Comparison of ENCODE assay signal across 9 mouse cellular contexts in genomic region chr3:89102495-89103290, GRCm38 (mm10). TPM values are rescaled to one million over a fixed set of nuclear protein-coding genes. Genes with fewer than 3 reads are reported as not detected.
DNase-seq lines count a peak whose midpoint lies in the region; ATAC-seq and TF ChIP-seq lines count a peak whose summit lies in the region.
"Had no signal": no experiment of that assay in that cellular context is flagged by ENCODE, and none has a peak within 500 bp of the region (broad histone marks: within the 10 kb centered on the region; RNA-seq: fewer than 3 reads in every experiment).

No protein-coding gene starts in this region.

- H3K36me3 ChIP-seq in lung, postnatal 0 days (ENCODE audit: insufficient read depth, low read length): no peaks in the 10 kb centered on the region
- H3K36me3 ChIP-seq in forebrain, embryonic 16.5 days (ENCODE audit: control insufficient read depth, insufficient read depth): peaks cover 4% of the 10 kb centered on the region; the same call in 1 of the 2 replicates
- H3K36me3 ChIP-seq in liver, embryonic 13.5 days: peaks cover 22% of the 10 kb centered on the region
- H3K36me3 ChIP-seq in stomach, postnatal 0 days (ENCODE audit: control insufficient read depth, insufficient read depth, low read length): peaks cover 7% of the 10 kb centered on the region; the same call in 1 of the 2 replicates

- ATAC-seq in lung, postnatal 0 days: no peak
- ATAC-seq in forebrain, embryonic 16.5 days: no peak
- ATAC-seq in liver, embryonic 13.5 days (ENCODE audit: low read depth): no peak
- no peak for ATAC-seq in stomach, postnatal 0 days (ENCODE audit: low FRiP score, low TSS enrichment)

- H3K9me3 ChIP-seq in lung, postnatal 0 days (ENCODE audit: low read length): no peaks in the 10 kb centered on the region
- no peaks in the 10 kb centered on the region for H3K9me3 ChIP-seq in forebrain, embryonic 16.5 days (ENCODE audit: control insufficient read depth, low read length)
- H3K9me3 ChIP-seq in liver, embryonic 13.5 days (replicated peaks): no peaks in the 10 kb centered on the region
- H3K9me3 ChIP-seq in stomach, postnatal 0 days (ENCODE audit: control insufficient read depth, low read length): no peaks in the 10 kb centered on the region

- TF ChIP-seq CTCF in lung, postnatal 0 days (IDR thresholded peaks at IDR 0.05): no peak
- no peak for TF ChIP-seq CTCF in stomach, postnatal 0 days (IDR thresholded peaks at IDR 0.05; ENCODE audit: low read depth)

- peak overlapping the region; percentile 91; the same call in 1 of the 2 replicates for H3K4me2 ChIP-seq in lung, postnatal 0 days (replicated peaks; ENCODE audit: low read depth, low read length)
- peak overlapping the region; percentile 53 for H3K4me2 ChIP-seq in forebrain, embryonic 16.5 days (ENCODE audit: low read length)
- peak overlapping the region; percentile 68 for H3K4me2 ChIP-seq in liver, embryonic 13.5 days
- peak overlapping the region; percentile 44 for H3K4me2 ChIP-seq in stomach, postnatal 0 days (replicated peaks; ENCODE audit: low read depth)

- H3K4me1 ChIP-seq in lung, postnatal 0 days (ENCODE audit: insufficient read depth, low read depth, low read length): peaks cover 4% of the 10 kb centered on the region; the same call in 1 of the 2 replicates
- peaks cover 22% of the 10 kb centered on the region for H3K4me1 ChIP-seq in forebrain, embryonic 16.5 days (replicated peaks; ENCODE audit: control insufficient read depth, insufficient read depth, low read length)
- peaks cover 56% of the 10 kb centered on the region for H3K4me1 ChIP-seq in liver, embryonic 13.5 days (replicated peaks)
- H3K4me1 ChIP-seq in stomach, postnatal 0 days (replicated peaks; ENCODE audit: control insufficient read depth, insufficient read depth): peaks cover 2% of the 10 kb centered on the region; the same call in 1 of the 2 replicates

- no peak overlapping the region for H3K27ac ChIP-seq in lung, postnatal 0 days (ENCODE audit: low read length)
- H3K27ac ChIP-seq in forebrain, embryonic 16.5 days (ENCODE audit: low read length): peak overlapping the region; percentile 80
- peak overlapping the region; percentile 85 for H3K27ac ChIP-seq in liver, embryonic 13.5 days
- H3K27ac ChIP-seq in stomach, postnatal 0 days (replicated peaks): peak overlapping the region; percentile 69

- H3K4me3 ChIP-seq in lung, postnatal 0 days (ENCODE audit: low read depth, low read length): no peak overlapping the region
- H3K4me3 ChIP-seq in forebrain, embryonic 16.5 days (replicated peaks; ENCODE audit: low read length): peak overlapping the region; percentile 70
- peak overlapping the region; percentile 55 for H3K4me3 ChIP-seq in liver, embryonic 13.5 days (replicated peaks)
- peak overlapping the region; percentile 60; the same call in 1 of the 2 replicates for H3K4me3 ChIP-seq in stomach, postnatal 0 days (ENCODE audit: low read depth, low read length)

- H3K9ac ChIP-seq in lung, postnatal 0 days (replicated peaks; ENCODE audit: low read depth): no peak overlapping the region
- no peak overlapping the region for H3K9ac ChIP-seq in forebrain, embryonic 16.5 days (replicated peaks; ENCODE audit: low read depth, low read length)
- H3K9ac ChIP-seq in liver, embryonic 13.5 days: peak overlapping the region; percentile 60
- no peak overlapping the region for H3K9ac ChIP-seq in stomach, postnatal 0 days (ENCODE audit: low read length)

- WGBS in lung, postnatal 0 days: 57% methylated on average over 12 of the region's 12 CpGs
- WGBS in forebrain, embryonic 16.5 days: 67% methylated on average over 12 of the region's 12 CpGs
- WGBS in liver, embryonic 13.5 days (ENCODE audit: insufficient replicate concordance): 51% methylated on average over 12 of the region's 12 CpGs
- WGBS in stomach, postnatal 0 days: 48% methylated on average over 12 of the region's 12 CpGs

- TF ChIP-seq EP300 in lung, postnatal 0 days (IDR thresholded peaks at IDR 0.05): no peak
- no peak for TF ChIP-seq EP300 in stomach, postnatal 0 days (optimal IDR thresholded peaks at IDR 0.05)

- no peaks in the 10 kb centered on the region for H3K27me3 ChIP-seq in lung, postnatal 0 days (replicated peaks; ENCODE audit: insufficient read depth, low read length)
- no peaks in the 10 kb centered on the region for H3K27me3 ChIP-seq in forebrain, embryonic 16.5 days (replicated peaks; ENCODE audit: control insufficient read depth, insufficient read depth, low read length)
- no peaks in the 10 kb centered on the region for H3K27me3 ChIP-seq in liver, embryonic 13.5 days
- no peaks in the 10 kb centered on the region for H3K27me3 ChIP-seq in stomach, postnatal 0 days (ENCODE audit: control insufficient read depth, insufficient read depth, low read length)

- DNase-seq in lung, postnatal 0 days (ENCODE audit: low spot score): no peak
- DNase-seq in lung, postnatal 10 days: no peak
- no peak for DNase-seq in liver, embryonic 13.5 days
- DNase-seq in stomach, postnatal 0 days (ENCODE audit: low spot score): no peak
- no peak for DNase-seq in ovary, adult 18-20 months (ENCODE audit: low spot score)
- no peak for DNase-seq in gastrocnemius, postnatal 4 days (ENCODE audit: low spot score in 2 of 2)

RNA-seq across cellular contexts. Expression of gene Fdps, which starts 0.9 kb away (rescaled TPM):
- 185 and 199 TPM in 2 replicates for polyA plus RNA-seq in lung, postnatal 0 days (2015; fragmentation: Nextera tagmentation; extraction: Ambion mirVana)
- 380 and 438 TPM in 2 replicates for polyA plus RNA-seq in forebrain, embryonic 16.5 days (2015; fragmentation: Nextera tagmentation; extraction: Ambion mirVana)
- polyA plus RNA-seq in liver, embryonic 13.5 days (2015; fragmentation: Nextera tagmentation; extraction: Ambion mirVana): 274 and 295 TPM in 2 replicates
- polyA plus RNA-seq in stomach, postnatal 0 days (2015; fragmentation: Nextera tagmentation; extraction: Ambion mirVana): 372 and 379 TPM in 2 replicates
- 10 to 100 TPM; 61.4 to 80.2 TPM for total RNA-seq in gastrocnemius, postnatal 4 days (2021)

RNA-seq across cellular contexts. Expression of gene Gm43738, which starts 1.8 kb away (rescaled TPM):
- polyA plus RNA-seq in lung, postnatal 0 days (2015; fragmentation: Nextera tagmentation; extraction: Ambion mirVana): not detected in 2 replicates
- not detected in 2 replicates for polyA plus RNA-seq in forebrain, embryonic 16.5 days (2015; fragmentation: Nextera tagmentation; extraction: Ambion mirVana)
- polyA plus RNA-seq in liver, embryonic 13.5 days (2015; fragmentation: Nextera tagmentation; extraction: Ambion mirVana): not detected in 2 replicates
- 0.17 TPM in 1 of 2 replicates, not detected in the other for polyA plus RNA-seq in stomach, postnatal 0 days (2015; fragmentation: Nextera tagmentation; extraction: Ambion mirVana)
- total RNA-seq in gastrocnemius, postnatal 4 days (2021): not detected
- total RNA-seq: adrenal gland, adult 18-20 months; gastrocnemius, postnatal 14 days had no signal

RNA-seq across cellular contexts. Expression of gene Rusc1, which starts 9.6 kb away (rescaled TPM):
- polyA plus RNA-seq in lung, postnatal 0 days (2015; fragmentation: Nextera tagmentation; extraction: Ambion mirVana): 16.0 and 17.9 TPM in 2 replicates
- 74.4 and 76.8 TPM in 2 replicates for polyA plus RNA-seq in forebrain, embryonic 16.5 days (2015; fragmentation: Nextera tagmentation; extraction: Ambion mirVana)
- polyA plus RNA-seq in liver, embryonic 13.5 days (2015; fragmentation: Nextera tagmentation; extraction: Ambion mirVana): 5.5 and 5.9 TPM in 2 replicates
- 19.4 and 22.0 TPM in 2 replicates for polyA plus RNA-seq in stomach, postnatal 0 days (2015; fragmentation: Nextera tagmentation; extraction: Ambion mirVana)
- total RNA-seq in gastrocnemius, postnatal 4 days (2021): 10 to 100 TPM; 13.3 to 14.0 TPM

RNA-seq across cellular contexts. Expression of gene Pklr, which starts 33.2 kb away (rescaled TPM):
- polyA plus RNA-seq in lung, postnatal 0 days (2015; fragmentation: Nextera tagmentation; extraction: Ambion mirVana): 0.14 and 0.32 TPM in 2 replicates
- polyA plus RNA-seq in forebrain, embryonic 16.5 days (2015; fragmentation: Nextera tagmentation; extraction: Ambion mirVana): 0.13 TPM in 1 of 2 replicates, not detected in the other
- 133 and 136 TPM in 2 replicates for polyA plus RNA-seq in liver, embryonic 13.5 days (2015; fragmentation: Nextera tagmentation; extraction: Ambion mirVana)
- 6.6 and 6.8 TPM in 2 replicates for polyA plus RNA-seq in stomach, postnatal 0 days (2015; fragmentation: Nextera tagmentation; extraction: Ambion mirVana)
- total RNA-seq in gastrocnemius, postnatal 4 days (2021): 1 to 10 TPM in 1 of 2 experiments, not detected in 1; 1.1 TPM
- total RNA-seq: adrenal gland, adult 18-20 months; gastrocnemius, postnatal 14 days had no signal

RNA-seq across cellular contexts. Expression of gene Hcn3, which starts 57.3 kb away (rescaled TPM):
- 0.19 and 0.31 TPM in 2 replicates for polyA plus RNA-seq in lung, postnatal 0 days (2015; fragmentation: Nextera tagmentation; extraction: Ambion mirVana)
- 34.0 and 39.6 TPM in 2 replicates for polyA plus RNA-seq in forebrain, embryonic 16.5 days (2015; fragmentation: Nextera tagmentation; extraction: Ambion mirVana)
- 0.75 and 0.78 TPM in 2 replicates for polyA plus RNA-seq in liver, embryonic 13.5 days (2015; fragmentation: Nextera tagmentation; extraction: Ambion mirVana)
- 0.45 and 0.71 TPM in 2 replicates for polyA plus RNA-seq in stomach, postnatal 0 days (2015; fragmentation: Nextera tagmentation; extraction: Ambion mirVana)
- total RNA-seq in gastrocnemius, postnatal 4 days (2021): under 1 TPM; 0.39 to 0.91 TPM
